Mouse (Mus musculus) embryonic facial prominence, embryonic 11.5 days (tissue): ENCODE measurements around the gene Alpi. TPM values are rescaled to one million over a fixed set of nuclear protein-coding genes. Genes with fewer than 3 reads are reported as not detected.

Experiments used
- ATAC-seq: fragments of 200-750 bp; cut with Nextera tagmentation; replicated peaks from 2 replicates; pipeline ENCODE4 v1.8.0; 2017; ENCODE audit warnings: low read depth; ENCODE audit not compliant: insufficient number of reproducible peaks, low FRiP score, low TSS enrichment
- DNase-seq: peaks from one replicate; pipeline ENCODE4 v3.0.0-alpha.2; 2015; ENCODE audit warnings: low spot score
- H3K27ac ChIP-seq: fragments of 300-500 bp; sonication (generic); replicated peaks from 2 replicates; pipeline ENCODE4 v1.5.1; 2014; ENCODE audit warnings: mild to moderate bottlenecking, low read depth, low read length, control low read depth
- H3K27me3 ChIP-seq: fragments of 300-500 bp; sonication (generic); 2 replicates; pipeline ENCODE4 v1.6.1; 2014; ENCODE audit warnings: mild to moderate bottlenecking, low read length, moderate library complexity, mixed read lengths; ENCODE audit not compliant: control insufficient read depth, insufficient read depth
- H3K36me3 ChIP-seq: fragments of 300-500 bp; sonication (generic); replicated peaks from 2 replicates; pipeline ENCODE4 v1.6.1; 2014; ENCODE audit warnings: low read depth, mild to moderate bottlenecking, low read length, moderate library complexity, mixed read lengths; ENCODE audit not compliant: control insufficient read depth, insufficient read depth
- H3K4me1 ChIP-seq: fragments of 300-500 bp; sonication (generic); 2 replicates; pipeline ENCODE4 v1.6.1; 2014; ENCODE audit warnings: low read length, mixed read lengths; ENCODE audit not compliant: control insufficient read depth, insufficient read depth
- H3K4me2 ChIP-seq: fragments of 300-500 bp; sonication (generic); 2 replicates; pipeline ENCODE4 v1.6.1; 2014; ENCODE audit warnings: low read depth, mild to moderate bottlenecking, control low read depth, low read length, moderate library complexity
- H3K4me3 ChIP-seq: fragments of 300-500 bp; sonication (generic); 2 replicates; pipeline ENCODE4 v1.5.1; 2014; ENCODE audit warnings: low read depth, low read length, control low read depth
- H3K9ac ChIP-seq: fragments of 300-500 bp; sonication (generic); replicated peaks from 2 replicates; pipeline ENCODE4 v1.6.1; 2014; ENCODE audit warnings: mild to moderate bottlenecking, control low read depth, low read length
- H3K9me3 ChIP-seq: fragments of 300-500 bp; sonication (generic); replicated peaks from 2 replicates; pipeline ENCODE4 v1.6.1; 2016; ENCODE audit warnings: mild to moderate bottlenecking, low read length, inconsistent platforms, mixed read lengths; ENCODE audit not compliant: control insufficient read depth
- WGBS: fragments of 180-500 bp; shearing (Covaris S2); extraction: QIAGEN DNeasy Blood & Tissue Kit; methylation state at CpG from one replicate; pipeline ENCODE4 v1.1.7; 2014; 5-methylcytosine and 5-hydroxymethylcytosine counted together
- polyA plus RNA-seq: library from polyadenylated mRNA; unstranded; fragments of >200 nt; fragmentation: Nextera tagmentation; extraction: Ambion mirVana; gene quantifications from 2 replicates; pipeline ENCODE4 v1.2.1, GENCODE M21; 2014

Gene Alpi
- polyA plus RNA-seq, 1 experiment from 2014 or later, result not detected

- Histone ChIP-seq H3K4me1 (no peaks in the 10 kb centered on the region), H3K27ac (no peak within 1 kb of the TSS), H3K27me3 (no peaks in the 10 kb centered on the region), H3K4me2 (no peak within 1 kb of the TSS), H3K9me3 (no peaks in the 10 kb centered on the region), H3K36me3 (no peaks in the 10 kb centered on the region), H3K9ac (no peak within 1 kb of the TSS), H3K4me3 (no peak within 1 kb of the TSS)
- no peak for DNase-seq
- ATAC-seq, result no peak
- WGBS, result 75% methylated on average over 4 of the region's 4 CpGs
These were observed 11.6 kb downstream of the Alpi start, which contains the start of gene Alppl2 for GRCm38 (mm10) chr1:87089828-87090227. Gene Alppl2 (minus strand): TSS chr1:87089928.

GRCm38 (mm10) chr1:87089251-87089650, 12.2 kb downstream of the Alpi start:
- DNase-seq, result no peak
- no peaks in the 10 kb centered on the region for H3K4me1 ChIP-seq
- no peak overlapping the region for H3K4me2 ChIP-seq
- WGBS, result 90% methylated on average over 11 of the region's 11 CpGs
- no peak for ATAC-seq
- H3K9ac ChIP-seq, result no peak overlapping the region
- no peak overlapping the region for H3K27ac ChIP-seq
- no peaks in the 10 kb centered on the region for H3K27me3 ChIP-seq
- H3K4me3 ChIP-seq, result no peak overlapping the region
- no peaks in the 10 kb centered on the region for H3K9me3 ChIP-seq
- no peaks in the 10 kb centered on the region for H3K36me3 ChIP-seq

- Histone ChIP-seq H3K4me1 (no peaks in the 10 kb centered on the region), H3K27me3 (no peaks in the 10 kb centered on the region), H3K36me3 (no peaks in the 10 kb centered on the region), H3K4me2 (no peak overlapping the region), H3K9me3 (no peaks in the 10 kb centered on the region), H3K27ac (no peak overlapping the region), H3K9ac (no peak overlapping the region), H3K4me3 (no peak overlapping the region)
- ATAC-seq (no peak), DNase-seq (no peak)
- 65% methylated on average over 17 of the region's 17 CpGs for WGBS
These were observed 14.4 kb downstream of the Alpi start for GRCm38 (mm10) chr1:87086964-87087363.

- WGBS, result 63% methylated on average over 4 of the region's 4 CpGs
- no peak for ATAC-seq
- Histone ChIP-seq H3K4me2 (no peak overlapping the region), H3K27me3 (no peaks in the 10 kb centered on the region), H3K9ac (no peak overlapping the region), H3K9me3 (no peaks in the 10 kb centered on the region), H3K4me3 (no peak overlapping the region), H3K36me3 (no peaks in the 10 kb centered on the region), H3K4me1 (no peaks in the 10 kb centered on the region), H3K27ac (no peak overlapping the region)
- DNase-seq, result no peak
These were observed 15.2 kb downstream of the Alpi start for GRCm38 (mm10) chr1:87086196-87086595.

GRCm38 (mm10) chr1:87073776-87074175, 27.6 kb downstream of the Alpi start:
- Histone ChIP-seq H3K27ac (no peak overlapping the region), H3K27me3 (no peaks in the 10 kb centered on the region), H3K9ac (no peak overlapping the region), H3K9me3 (no peaks in the 10 kb centered on the region), H3K4me3 (no peak overlapping the region), H3K4me2 (no peak overlapping the region), H3K4me1 (no peaks in the 10 kb centered on the region), H3K36me3 (no peaks in the 10 kb centered on the region)
- 82% methylated on average over 8 of the region's 8 CpGs for WGBS
- no peak for ATAC-seq
- no peak for DNase-seq

GRCm38 (mm10) chr1:87070720-87071119, 30.7 kb downstream of the Alpi start:
- H3K27ac ChIP-seq, result no peak overlapping the region
- ATAC-seq (0 out of 2 replicates have a peak, but pooled peaks have one; percentile 50), DNase-seq (peak; percentile 17)
- 41% methylated on average over 16 of the region's 16 CpGs for WGBS
- H3K36me3 ChIP-seq, result no peaks in the 10 kb centered on the region
- H3K9ac ChIP-seq, result no peak overlapping the region
- H3K4me2 ChIP-seq, result no peak overlapping the region
- H3K27me3 ChIP-seq, result no peaks in the 10 kb centered on the region
- no peak overlapping the region for H3K4me3 ChIP-seq
- no peaks in the 10 kb centered on the region for H3K9me3 ChIP-seq
- no peaks in the 10 kb centered on the region for H3K4me1 ChIP-seq

- Histone ChIP-seq H3K4me2 (no peak overlapping the region), H3K36me3 (no peaks in the 10 kb centered on the region), H3K9me3 (no peaks in the 10 kb centered on the region), H3K4me3 (no peak overlapping the region), H3K4me1 (no peaks in the 10 kb centered on the region), H3K27ac (no peak overlapping the region), H3K27me3 (no peaks in the 10 kb centered on the region), H3K9ac (no peak overlapping the region)
- ATAC-seq (no peak), DNase-seq (no peak)
These were observed 40.5 kb downstream of the Alpi start for GRCm38 (mm10) chr1:87060913-87061312.

- no peaks in the 10 kb centered on the region for H3K36me3 ChIP-seq
- no peak overlapping the region for H3K27ac ChIP-seq
- 78% methylated on average over 8 of the region's 8 CpGs for WGBS
- no peaks in the 10 kb centered on the region for H3K9me3 ChIP-seq
- no peak overlapping the region for H3K4me2 ChIP-seq
- H3K9ac ChIP-seq, result no peak overlapping the region
- DNase-seq (no peak), ATAC-seq (no peak)
- H3K4me1 ChIP-seq, result no peaks in the 10 kb centered on the region
- no peak overlapping the region for H3K4me3 ChIP-seq
- no peaks in the 10 kb centered on the region for H3K27me3 ChIP-seq
These were observed 42.3 kb downstream of the Alpi start for GRCm38 (mm10) chr1:87059042-87059665.
